Comparison of ENCODE assay signal across 8 mouse cellular contexts in the genomic region with DNA sequence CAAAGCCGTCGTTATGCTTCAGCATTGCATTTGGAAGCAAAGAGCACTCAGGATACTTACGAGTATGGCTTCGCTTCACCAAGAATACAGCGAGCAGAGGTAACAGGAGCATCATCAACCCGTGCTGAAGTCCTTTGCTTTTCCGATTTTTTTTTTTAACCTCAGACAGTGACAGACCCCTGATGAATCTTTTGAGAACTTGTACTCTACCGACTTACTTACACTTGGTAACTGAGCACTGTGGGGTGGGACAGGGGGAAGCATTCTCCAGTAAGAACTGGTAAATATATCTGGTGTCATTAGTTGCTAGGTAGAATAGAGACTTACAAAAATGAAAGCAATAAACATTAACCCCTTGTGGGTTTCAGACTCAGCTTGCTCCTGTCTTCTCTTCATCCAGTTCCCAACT. TPM values are rescaled to one million over a fixed set of nuclear protein-coding genes. Genes with fewer than 3 reads are reported as not detected.
DNase-seq lines count a peak whose midpoint lies in the region; ATAC-seq lines count a peak whose summit lies in the region.

Mr1 (minus strand) TSS at position 243 of the 409 bp plus-strand sequence.

- ATAC-seq in embryonic facial prominence, embryonic 15.5 days (ENCODE audit: insufficient number of reproducible peaks, low FRiP score, low TSS enrichment, low read depth): peak; percentile 94

- 25% methylated on average over 8 of the region's 8 CpGs for WGBS in embryonic facial prominence, embryonic 15.5 days
- 60% methylated on average over 8 of the region's 8 CpGs for WGBS in limb, embryonic 10.5 days
- WGBS in midbrain, embryonic 10.5 days: 65% methylated on average over 8 of the region's 8 CpGs

- peak within 1 kb of the TSS; percentile 71 for H3K27ac ChIP-seq in embryonic facial prominence, embryonic 15.5 days (replicated peaks)
- H3K27ac ChIP-seq in limb, embryonic 10.5 days: no peak within 1 kb of the TSS
- H3K27ac ChIP-seq in midbrain, embryonic 10.5 days (replicated peaks): 0 out of 2 replicates have a peak within 1 kb of the TSS, but pooled peaks have one; percentile 17

- no peaks in the 10 kb centered on the region for H3K9me3 ChIP-seq in embryonic facial prominence, embryonic 15.5 days (replicated peaks)
- H3K9me3 ChIP-seq in limb, embryonic 10.5 days (replicated peaks): no peaks in the 10 kb centered on the region
- H3K9me3 ChIP-seq in midbrain, embryonic 10.5 days (replicated peaks): no peaks in the 10 kb centered on the region

- peaks cover 15% of the 10 kb centered on the region for H3K4me1 ChIP-seq in embryonic facial prominence, embryonic 15.5 days
- H3K4me1 ChIP-seq in limb, embryonic 10.5 days: peaks cover 4% of the 10 kb centered on the region
- H3K4me1 ChIP-seq in midbrain, embryonic 10.5 days: no peaks in the 10 kb centered on the region

- peak within 1 kb of the TSS; percentile 26 for H3K9ac ChIP-seq in embryonic facial prominence, embryonic 15.5 days

- H3K4me3 ChIP-seq in embryonic facial prominence, embryonic 15.5 days (replicated peaks): peak within 1 kb of the TSS; percentile 52
- peak within 1 kb of the TSS; percentile 24 for H3K4me3 ChIP-seq in limb, embryonic 10.5 days
- H3K4me3 ChIP-seq in midbrain, embryonic 10.5 days: no peak within 1 kb of the TSS

- no peaks in the 10 kb centered on the region for H3K27me3 ChIP-seq in embryonic facial prominence, embryonic 15.5 days
- H3K27me3 ChIP-seq in limb, embryonic 10.5 days (ENCODE audit: low read depth, poor library complexity, severe bottlenecking): no peaks in the 10 kb centered on the region
- no peaks in the 10 kb centered on the region for H3K27me3 ChIP-seq in midbrain, embryonic 10.5 days (ENCODE audit: low read depth, poor library complexity, severe bottlenecking)

- peak within 1 kb of the TSS; percentile 50 for H3K4me2 ChIP-seq in embryonic facial prominence, embryonic 15.5 days (replicated peaks)

- peak; percentile 17 to 79 for DNase-seq in layer of hippocampus, postnatal 14 days (ENCODE audit: low spot score in 2 of 2)
- no peak for DNase-seq in layer of hippocampus, postnatal 36 days
- peak; percentile 66 for DNase-seq in T-cell, adult 2 months (ENCODE audit: low spot score)
- peak; percentile 17 to 42 for DNase-seq in heart, postnatal 14 days
- no peak for DNase-seq in limb, embryonic 10.5 days (ENCODE audit: low spot score)
- no peak for DNase-seq in midbrain, embryonic 10.5 days (ENCODE audit: low spot score)
- DNase-seq in thymus, postnatal 0 days (ENCODE audit: low spot score): peak; percentile 87

- no peaks in the 10 kb centered on the region for H3K36me3 ChIP-seq in embryonic facial prominence, embryonic 15.5 days
- no peaks in the 10 kb centered on the region for H3K36me3 ChIP-seq in limb, embryonic 10.5 days
- H3K36me3 ChIP-seq in midbrain, embryonic 10.5 days: no peaks in the 10 kb centered on the region

- intact Hi-C loops in heart, postnatal 14 days (cut with DNase I): no loop called here

RNA-seq across cellular contexts. Expression of gene Mr1, which starts in this region (rescaled TPM):
- 1 to 10 TPM; 3.3 to 4.1 TPM for total RNA-seq in layer of hippocampus, postnatal 14 days (2021)
- total RNA-seq in layer of hippocampus, postnatal 36 days (2021): 1 to 10 TPM; 1.4 to 2.5 TPM
- 9.5 and 11.3 TPM in 2 replicates for polyA plus RNA-seq in embryonic facial prominence, embryonic 15.5 days (2015; fragmentation: Nextera tagmentation; extraction: Ambion mirVana)
- total RNA-seq in heart, postnatal 14 days (2021): 1 to 10 TPM; 8.1 to 9.2 TPM
- polyA plus RNA-seq in limb, embryonic 10.5 days (2016; fragmentation: Nextera tagmentation; extraction: Ambion mirVana): 0.62 and 1.5 TPM in 2 replicates
- 0.37 and 0.48 TPM in 2 replicates for polyA plus RNA-seq in midbrain, embryonic 10.5 days (2016; fragmentation: Nextera tagmentation; extraction: Ambion mirVana)
- 31.1 and 34.0 TPM in 2 replicates for polyA plus RNA-seq in thymus, postnatal 0 days (2015; fragmentation: Nextera tagmentation; extraction: Ambion mirVana)

Comparison
In these comparisons a context has a peak if more than half of its experiments do, and no peak if none do; other contexts are left out.
1. DNase-seq: peak in layer of hippocampus, postnatal 14 days (2 of 2), T-cell, adult 2 months (single experiment), heart, postnatal 14 days (2 of 2) and thymus, postnatal 0 days (single experiment); none in layer of hippocampus, postnatal 36 days (0 of 2), limb, embryonic 10.5 days (single experiment) and midbrain, embryonic 10.5 days (single experiment).